Mouse (Mus musculus) spleen, adult 2 months (tissue): ENCODE measurements around the gene Rab4b.

Experiments used
- CTCF ChIP-seq: fragments of 200-500 bp; IDR thresholded peaks from 2 replicates; pipeline ENCODE4 v1.5.1; 2011; ENCODE audit warnings: mild to moderate bottlenecking, inconsistent platforms; ENCODE audit not compliant: insufficient read depth, insufficient read length, insufficient replicate concordance; ENCODE audit errors: extremely low read depth
- POLR2A ChIP-seq: fragments of 200-500 bp; IDR thresholded peaks from 2 replicates; pipeline ENCODE4 v1.6.1; 2011; ENCODE audit warnings: low read depth, low read length, inconsistent platforms

- TF ChIP-seq POLR2A, result no peak
- TF ChIP-seq CTCF, result no peak
Observed at GRCm38 (mm10) chr7:27131387-27131786, 47.3 kb downstream of the Rab4b start.
